Mouse (Mus musculus): Measurements from ENCODE around the gene Srsf9. TPM values are rescaled to one million over a fixed set of nuclear protein-coding genes. Genes with fewer than 3 reads are reported as not detected.
"Not testable (repeated sequence)": the region's sequence is repeated elsewhere in the genome, so short reads cannot be mapped to it uniquely, and the experiment has no call there.

Srsf9 gene
- polyA plus RNA-seq, 1 experiment from 2014 or later, result 257 TPM

DNA sequence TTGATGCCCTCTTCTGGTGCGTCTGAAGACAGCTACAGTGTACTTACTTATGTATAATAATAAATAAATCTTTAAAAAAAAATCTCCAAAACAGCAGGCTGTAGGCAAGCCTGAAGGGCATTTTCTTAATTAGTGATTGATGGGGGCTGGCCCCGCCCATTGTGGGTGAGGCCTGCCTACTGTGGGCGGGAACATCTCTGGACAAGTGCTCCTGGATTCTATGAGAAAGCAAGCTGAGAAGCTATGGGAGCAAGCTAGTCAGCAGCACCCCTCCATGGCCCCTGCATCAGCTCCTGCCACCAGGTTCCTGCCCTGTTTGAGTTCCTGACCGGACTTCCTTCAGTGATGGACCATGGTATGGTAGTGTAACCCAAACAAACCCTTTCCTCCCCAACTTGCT is 37.8 kb downstream of the Srsf9 start:
- no peak for DNase-seq (ENCODE audit: low spot score)

DNA sequence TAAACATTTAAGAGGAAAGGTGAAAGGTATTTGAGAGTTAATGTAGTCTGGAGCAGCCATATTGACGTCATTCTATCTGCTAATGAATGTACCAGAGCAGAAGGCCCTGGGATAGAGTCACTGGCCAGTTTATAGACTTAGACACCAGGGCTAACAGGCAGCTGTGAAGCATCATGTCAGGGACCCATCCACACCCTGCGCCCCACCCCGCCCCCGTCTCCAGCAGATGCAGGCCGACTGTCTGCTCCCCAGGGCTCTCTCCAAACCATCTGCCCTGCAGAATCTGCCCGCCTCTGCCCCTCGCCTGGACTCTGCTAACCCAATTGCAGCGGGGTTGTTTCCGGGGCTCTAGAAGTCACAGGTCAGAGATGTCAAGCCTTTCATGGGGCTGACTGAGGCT is 44.8 kb downstream of the Srsf9 start:
- no peak for DNase-seq (ENCODE audit: low spot score)

DNA sequence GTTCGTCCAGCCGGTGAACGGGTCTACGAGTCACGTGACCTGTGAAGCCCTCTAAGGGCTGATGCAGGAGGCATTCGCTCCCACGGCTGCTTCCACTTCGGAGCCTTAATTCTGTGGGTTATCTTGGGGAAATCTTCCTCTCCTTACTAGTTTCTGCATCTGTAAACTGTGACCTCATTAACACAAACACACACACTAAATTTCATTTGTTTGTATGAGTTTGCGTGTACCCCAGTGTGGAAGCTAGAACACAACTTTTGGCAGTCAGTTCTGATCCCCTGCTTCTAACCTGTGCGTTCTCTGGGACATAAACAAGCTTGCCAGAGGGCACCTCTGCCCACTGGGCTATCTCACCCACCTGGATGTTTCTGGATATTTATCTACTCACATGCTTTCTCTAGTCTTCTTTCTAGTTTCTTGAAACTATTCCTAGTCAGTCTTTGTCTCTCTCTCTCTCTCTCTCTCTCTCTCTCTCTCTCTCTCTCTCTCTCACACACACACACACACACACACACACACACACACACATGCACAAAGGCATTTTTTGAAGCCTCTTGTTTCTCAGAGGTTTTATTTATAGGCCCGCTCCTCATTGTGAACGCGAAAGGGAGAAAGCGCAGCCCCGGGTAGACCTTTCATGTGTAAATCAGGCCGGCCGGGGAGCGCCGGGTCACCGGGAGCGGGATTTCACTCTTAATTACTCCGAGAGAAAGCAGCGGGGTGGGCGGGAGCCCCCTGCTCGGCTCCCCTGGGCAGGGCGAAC is 46.6 kb downstream of the Srsf9 start:
- DNase-seq (ENCODE audit: low spot score), result no peak

DNA sequence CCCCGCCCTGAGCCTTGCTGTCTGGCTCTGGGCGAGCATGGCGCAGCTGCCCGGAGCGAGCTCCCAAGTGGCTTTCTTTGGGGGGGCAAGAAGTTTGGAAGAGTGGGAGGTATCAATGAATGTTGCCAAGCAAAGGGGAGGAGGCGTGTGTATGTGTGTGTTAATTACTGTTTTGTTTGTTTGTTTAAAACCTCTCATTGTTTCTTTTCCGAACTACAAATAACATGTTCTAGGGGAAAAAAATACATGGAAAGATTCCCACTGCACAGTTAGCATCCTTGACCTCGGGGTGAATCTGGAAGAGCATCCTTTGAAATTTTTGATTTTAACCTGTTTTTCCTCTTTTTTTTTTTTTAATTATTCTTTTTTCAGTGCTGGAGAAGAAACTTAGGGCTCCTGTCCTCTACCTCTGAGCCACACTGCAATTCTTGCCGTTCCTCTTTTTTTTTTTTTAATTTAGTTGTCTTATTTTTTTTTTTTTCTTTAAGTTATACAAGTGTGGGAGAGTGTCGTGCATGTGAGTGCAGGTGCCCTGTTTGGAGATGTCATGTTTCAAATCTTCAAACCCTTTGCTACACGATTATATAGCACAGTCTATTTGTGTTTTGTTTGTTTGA is 47.3 kb downstream of the Srsf9 start:
- no peak for DNase-seq (ENCODE audit: low spot score)

DNA sequence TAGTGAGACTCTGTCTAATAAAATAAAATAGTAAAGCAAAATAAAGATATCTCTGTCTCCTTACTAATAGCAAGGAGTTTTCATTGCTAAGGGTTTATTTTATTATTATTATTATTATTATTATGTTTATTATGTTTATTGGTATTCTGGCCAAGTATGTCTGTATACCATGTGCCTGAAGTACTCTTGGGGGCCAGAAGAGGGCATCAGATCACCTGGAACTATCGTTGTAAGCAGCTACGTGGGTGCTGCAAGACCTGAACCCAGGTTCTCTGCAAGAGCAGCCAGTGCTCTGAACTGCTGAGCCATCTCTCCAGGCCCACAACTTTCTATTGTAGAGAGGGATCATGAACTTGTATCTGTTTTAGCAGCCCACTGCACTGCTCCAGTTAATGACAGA is 48.5 kb downstream of the Srsf9 start:
- no peak for DNase-seq (ENCODE audit: low spot score)

DNA sequence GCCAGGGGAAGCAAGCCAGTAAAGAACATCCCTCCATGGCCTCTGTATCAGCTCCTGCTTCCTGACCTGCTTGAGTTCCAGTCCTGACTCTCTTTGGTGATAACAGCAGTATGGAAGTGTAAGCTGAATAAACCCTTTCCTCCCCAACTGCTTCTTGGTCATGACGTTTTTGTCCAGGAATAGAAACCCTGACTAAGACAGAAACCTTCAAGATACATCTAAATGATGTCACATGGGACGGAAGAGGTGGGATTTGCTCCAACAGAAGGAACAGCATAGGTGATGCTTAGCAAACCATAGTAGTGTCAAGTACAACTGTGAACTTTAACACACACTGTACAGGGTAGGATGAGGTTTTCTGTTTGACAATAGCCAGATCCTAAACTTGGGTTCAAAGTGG is 51.9 kb downstream of the Srsf9 start:
- DNase-seq (ENCODE audit: low spot score), result not testable (repeated sequence)

Other genes with a start within 250 kb of the Srsf9 start
- gene Gm10401, start 228.9 kb upstream of the Srsf9 start, polyA plus RNA-seq (2015; fragmentation: Nextera tagmentation; extraction: Ambion mirVana), result 26.4 and 27.2 TPM in 2 replicates
- gene Acads, start 207.8 kb upstream of the Srsf9 start, polyA plus RNA-seq (2015; fragmentation: Nextera tagmentation; extraction: Ambion mirVana), result 51.6 and 58.6 TPM in 2 replicates
- 25.0 and 27.5 TPM in 2 replicates for gene Unc119b, start 192.2 kb upstream of the Srsf9 start, polyA plus RNA-seq (2015; fragmentation: Nextera tagmentation; extraction: Ambion mirVana)
- gene Mlec, start 169.0 kb upstream of the Srsf9 start, polyA plus RNA-seq (2015; fragmentation: Nextera tagmentation; extraction: Ambion mirVana), result 25.2 and 26.9 TPM in 2 replicates
- gene Cabp1, start 132.8 kb upstream of the Srsf9 start, polyA plus RNA-seq (2015; fragmentation: Nextera tagmentation; extraction: Ambion mirVana), result 0.99 and 1.4 TPM in 2 replicates
- gene Pop5, start 91.3 kb upstream of the Srsf9 start, polyA plus RNA-seq (2015; fragmentation: Nextera tagmentation; extraction: Ambion mirVana), result 229 and 231 TPM in 2 replicates
- gene Rnf10, start 54.3 kb upstream of the Srsf9 start, polyA plus RNA-seq (2015; fragmentation: Nextera tagmentation; extraction: Ambion mirVana), result 88.3 and 98.7 TPM in 2 replicates
- 38.5 TPM in 2 replicates for gene Coq5, start 47.5 kb upstream of the Srsf9 start, polyA plus RNA-seq (2015; fragmentation: Nextera tagmentation; extraction: Ambion mirVana)
- gene Dynll1, start 26.2 kb upstream of the Srsf9 start, polyA plus RNA-seq (2015; fragmentation: Nextera tagmentation; extraction: Ambion mirVana), result 1,203 and 1,571 TPM in 2 replicates
- 11.6 and 12.5 TPM in 2 replicates for gene Gatc, start 14.0 kb downstream of the Srsf9 start, polyA plus RNA-seq (2015; fragmentation: Nextera tagmentation; extraction: Ambion mirVana)
- 64.6 and 65.2 TPM in 2 replicates for gene Triap1, start 14.0 kb downstream of the Srsf9 start, polyA plus RNA-seq (2015; fragmentation: Nextera tagmentation; extraction: Ambion mirVana)
- gene Cox6a1, start 21.8 kb downstream of the Srsf9 start, polyA plus RNA-seq (2015; fragmentation: Nextera tagmentation; extraction: Ambion mirVana), result 1,056 and 1,106 TPM in 2 replicates
- gene Msi1, start 102.4 kb downstream of the Srsf9 start, polyA plus RNA-seq (2015; fragmentation: Nextera tagmentation; extraction: Ambion mirVana), result 2.2 TPM in 2 replicates
- 0.99 TPM in 2 replicates for gene Pla2g1b, start 139.1 kb downstream of the Srsf9 start, polyA plus RNA-seq (2015; fragmentation: Nextera tagmentation; extraction: Ambion mirVana)
- 17.0 and 17.3 TPM in 2 replicates for gene Sirt4, start 157.5 kb downstream of the Srsf9 start, polyA plus RNA-seq (2015; fragmentation: Nextera tagmentation; extraction: Ambion mirVana)
- 40.2 and 44.8 TPM in 2 replicates for gene Pxn, start 179.5 kb downstream of the Srsf9 start, polyA plus RNA-seq (2015; fragmentation: Nextera tagmentation; extraction: Ambion mirVana)
- 1,964 and 2,053 TPM in 2 replicates for gene Rplp0, start 232.3 kb downstream of the Srsf9 start, polyA plus RNA-seq (2015; fragmentation: Nextera tagmentation; extraction: Ambion mirVana)
- gene Gcn1l1, start 238.1 kb downstream of the Srsf9 start, polyA plus RNA-seq (2015; fragmentation: Nextera tagmentation; extraction: Ambion mirVana), result 19.9 and 21.5 TPM in 2 replicates

All from thymus, postnatal 0 days (tissue).